Mouse (Mus musculus) kidney, embryonic 16.5 days (tissue): Measurements from ENCODE around the gene Tshz2. TPM values are rescaled to one million over a fixed set of nuclear protein-coding genes. Genes with fewer than 3 reads are reported as not detected.

ENCODE experiments used
- ATAC-seq: fragments of 200-750 bp; cut with Nextera tagmentation; 2 replicates; pipeline ENCODE4 v1.8.0; 2017; ENCODE audit warnings: moderate TSS enrichment; ENCODE audit not compliant: low FRiP score, low TSS enrichment
- H3K27ac ChIP-seq: fragments of 300-500 bp; sonication (generic); 2 replicates; pipeline ENCODE4 v1.5.1; 2014; ENCODE audit warnings: low read length
- H3K27me3 ChIP-seq: fragments of 300-500 bp; sonication (generic); 2 replicates; pipeline ENCODE4 v1.6.1; 2014; ENCODE audit warnings: low read length, control low read depth, mixed read lengths; ENCODE audit not compliant: insufficient read depth
- H3K36me3 ChIP-seq: fragments of 300-500 bp; sonication (generic); 2 replicates; pipeline ENCODE4 v1.6.1; 2014; ENCODE audit warnings: low read length, control low read depth, mixed read lengths; ENCODE audit not compliant: insufficient read depth
- H3K4me1 ChIP-seq: fragments of 300-500 bp; sonication (generic); 2 replicates; pipeline ENCODE4 v1.6.1; 2014; ENCODE audit warnings: low read length, control low read depth, mixed read lengths; ENCODE audit not compliant: insufficient read depth
- H3K4me2 ChIP-seq: fragments of 300-500 bp; sonication (generic); replicated peaks from 2 replicates; pipeline ENCODE4 v1.6.1; 2014; ENCODE audit warnings: low read depth, low read length
- H3K4me3 ChIP-seq: fragments of 300-500 bp; sonication (generic); 2 replicates; pipeline ENCODE4 v1.5.1; 2014; ENCODE audit warnings: mild to moderate bottlenecking, low read length
- H3K9ac ChIP-seq: fragments of 300-500 bp; sonication (generic); replicated peaks from 2 replicates; pipeline ENCODE4 v1.6.1; 2014; ENCODE audit warnings: low read length
- H3K9me3 ChIP-seq: fragments of 300-500 bp; sonication (generic); 2 replicates; pipeline ENCODE4 v1.6.1; 2016; ENCODE audit warnings: low read length, control low read depth
- WGBS: fragments of 180-500 bp; shearing (Covaris S2); extraction: QIAGEN DNeasy Blood & Tissue Kit; methylation state at CpG from one replicate; pipeline ENCODE4 v1.1.7; 2014; 5-methylcytosine and 5-hydroxymethylcytosine counted together
- polyA plus RNA-seq: library from polyadenylated mRNA; unstranded; fragments of >200 nt; fragmentation: Nextera tagmentation; extraction: Ambion mirVana; gene quantifications from 2 replicates; pipeline ENCODE4 v1.2.1, GENCODE M21; 2015

Gene Tshz2
- polyA plus RNA-seq, 1 experiment from 2014 or later: 11.5 TPM

DNA sequence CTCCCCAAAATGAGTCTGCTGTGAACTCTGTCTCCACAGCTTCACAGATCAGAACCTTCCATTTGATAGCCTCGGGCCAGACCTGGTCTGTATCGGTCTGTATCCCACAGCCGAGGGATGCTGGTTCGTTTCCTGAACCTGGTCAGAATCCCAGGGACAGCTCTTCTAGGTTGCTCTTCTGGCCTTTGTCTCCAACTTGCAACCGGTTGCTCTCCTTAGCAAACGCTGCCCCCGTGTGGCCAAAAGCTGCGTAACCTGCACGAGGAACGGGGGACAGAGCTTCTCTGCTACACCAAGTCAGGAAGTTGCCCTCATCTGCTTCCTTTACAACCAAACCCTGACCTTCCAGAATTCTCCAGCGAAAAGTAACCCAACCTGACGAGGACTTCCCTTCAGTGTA lies 468.3 kb downstream of the Tshz2 start:
- Histone ChIP-seq H3K27ac (no peak overlapping the region), H3K27me3 (no peaks in the 10 kb centered on the region), H3K4me1 (0 out of 2 replicates have a peak, but pooled peaks cover 4% of the 10 kb centered on the region), H3K9me3 (peaks cover 4% of the 10 kb centered on the region; the same call in 1 of the 2 replicates), H3K4me3 (no peak overlapping the region), H3K4me2 (no peak overlapping the region), H3K36me3 (peaks cover 2% of the 10 kb centered on the region; the same call in 1 of the 2 replicates), H3K9ac (0 out of 2 replicates have a peak overlapping the region, but pooled peaks have one; percentile 23)
- 2% methylated on average over 12 of the region's 12 CpGs for WGBS
- peak; percentile 41; the same call in 1 of the 2 replicates for ATAC-seq

DNA sequence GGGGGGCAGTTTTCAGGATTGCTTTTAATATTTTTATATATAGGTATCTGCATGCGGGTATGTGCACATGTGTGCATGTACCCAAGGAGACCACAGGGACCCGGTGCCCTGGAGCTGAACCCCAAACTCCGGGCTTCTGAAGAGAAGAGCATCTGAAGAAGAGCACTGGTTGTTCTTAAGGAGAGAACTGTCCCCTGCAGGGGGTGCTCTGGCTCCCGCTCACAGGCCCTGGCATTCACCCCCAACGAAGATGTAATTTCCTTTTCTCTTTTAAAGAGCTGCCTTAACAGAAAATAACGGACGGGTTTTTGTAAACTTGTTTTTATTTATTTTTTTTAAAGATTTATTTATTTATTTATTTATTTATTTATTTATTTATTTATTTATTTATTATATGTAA lies 469.1 kb downstream of the Tshz2 start:
- Histone ChIP-seq H3K4me2 (no peak overlapping the region), H3K27ac (no peak overlapping the region), H3K9ac (no peak overlapping the region), H3K4me3 (no peak overlapping the region), H3K27me3 (no peaks in the 10 kb centered on the region), H3K9me3 (peaks cover 3% of the 10 kb centered on the region; the same call in 1 of the 2 replicates), H3K4me1 (0 out of 2 replicates have a peak, but pooled peaks cover 4% of the 10 kb centered on the region), H3K36me3 (peaks cover 4% of the 10 kb centered on the region; the same call in 1 of the 2 replicates)
- no peak for ATAC-seq
- 70% methylated on average over 7 of the region's 7 CpGs for WGBS

DNA sequence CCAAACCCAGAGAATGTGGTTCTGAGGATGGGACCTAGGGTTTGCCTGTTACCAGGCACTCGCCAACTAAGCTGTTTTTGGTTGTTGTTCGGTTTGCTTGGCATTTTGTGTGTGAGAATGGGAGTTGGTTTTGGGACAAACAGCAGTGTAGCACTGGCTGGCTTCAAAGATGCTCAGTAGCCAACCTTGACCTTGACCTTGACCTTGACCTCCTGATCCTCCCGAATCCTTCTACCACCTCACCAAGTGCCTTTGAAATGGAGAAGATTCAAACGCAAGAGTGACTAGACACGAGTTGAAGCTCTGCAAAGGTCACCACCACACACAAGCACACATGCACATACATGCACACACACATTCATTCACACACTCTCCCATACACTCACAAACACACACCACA lies 470.5 kb downstream of the Tshz2 start:
- Histone ChIP-seq H3K4me1 (0 out of 2 replicates have a peak, but pooled peaks cover 4% of the 10 kb centered on the region), H3K4me3 (no peak overlapping the region), H3K9ac (no peak overlapping the region), H3K27ac (no peak overlapping the region), H3K4me2 (no peak overlapping the region), H3K9me3 (no peaks in the 10 kb centered on the region), H3K36me3 (peaks cover 11% of the 10 kb centered on the region), H3K27me3 (no peaks in the 10 kb centered on the region)
- ATAC-seq: no peak
- 77% methylated on average over 5 of the region's 5 CpGs for WGBS

DNA sequence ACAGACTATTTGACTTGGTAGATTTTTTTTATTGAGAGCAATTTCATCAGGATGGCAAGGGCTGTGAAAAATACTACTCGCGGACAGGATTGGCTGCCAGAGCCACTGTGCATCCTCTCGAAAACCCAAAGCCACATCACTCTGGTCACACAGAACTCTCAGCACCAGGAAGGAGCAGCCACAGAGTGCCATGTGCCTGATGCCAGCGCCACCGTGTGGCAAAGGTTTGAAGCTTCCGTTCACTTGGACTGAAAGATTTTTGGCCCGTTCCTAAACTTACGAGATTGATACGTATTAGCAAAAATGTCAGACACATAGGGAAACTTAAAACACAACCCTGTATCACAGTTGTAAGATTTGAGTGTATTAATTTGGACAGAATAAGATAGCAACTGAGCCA lies 471.0 kb downstream of the Tshz2 start:
- no peak overlapping the region for H3K9ac ChIP-seq
- WGBS: 52% methylated on average over 9 of the region's 9 CpGs
- H3K27me3 ChIP-seq: no peaks in the 10 kb centered on the region
- H3K9me3 ChIP-seq: no peaks in the 10 kb centered on the region
- no peak overlapping the region for H3K4me2 ChIP-seq
- peaks cover 11% of the 10 kb centered on the region for H3K36me3 ChIP-seq
- H3K4me1 ChIP-seq: 0 out of 2 replicates have a peak, but pooled peaks cover 4% of the 10 kb centered on the region
- no peak overlapping the region for H3K27ac ChIP-seq
- no peak for ATAC-seq
- no peak overlapping the region for H3K4me3 ChIP-seq

DNA sequence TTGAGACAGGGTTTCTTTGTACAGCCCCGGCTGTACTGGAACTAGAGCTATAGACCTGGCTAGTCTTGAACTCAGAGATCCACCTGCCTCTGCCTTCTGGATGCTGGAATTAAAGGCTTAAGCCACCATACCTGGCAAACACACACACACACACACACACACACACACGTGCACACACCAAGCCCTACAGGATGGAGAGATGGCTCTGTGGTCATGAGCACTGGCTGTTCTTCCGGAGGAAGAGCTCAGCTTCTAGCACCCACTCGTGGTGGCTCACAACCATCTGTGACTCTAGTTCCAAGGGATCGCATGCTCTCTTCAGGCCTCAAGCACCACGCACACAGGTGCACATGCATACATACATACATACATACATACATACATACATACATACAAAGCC lies 471.6 kb downstream of the Tshz2 start:
- H3K36me3 ChIP-seq: peaks cover 14% of the 10 kb centered on the region
- no peak overlapping the region for H3K9ac ChIP-seq
- H3K4me2 ChIP-seq: no peak overlapping the region
- H3K27me3 ChIP-seq: no peaks in the 10 kb centered on the region
- no peaks in the 10 kb centered on the region for H3K9me3 ChIP-seq
- no peak overlapping the region for H3K4me3 ChIP-seq
- 0 out of 2 replicates have a peak, but pooled peaks cover 4% of the 10 kb centered on the region for H3K4me1 ChIP-seq
- ATAC-seq: no peak
- H3K27ac ChIP-seq: no peak overlapping the region
- 88% methylated on average over 6 of the region's 6 CpGs for whole genome bisulfite sequencing

DNA sequence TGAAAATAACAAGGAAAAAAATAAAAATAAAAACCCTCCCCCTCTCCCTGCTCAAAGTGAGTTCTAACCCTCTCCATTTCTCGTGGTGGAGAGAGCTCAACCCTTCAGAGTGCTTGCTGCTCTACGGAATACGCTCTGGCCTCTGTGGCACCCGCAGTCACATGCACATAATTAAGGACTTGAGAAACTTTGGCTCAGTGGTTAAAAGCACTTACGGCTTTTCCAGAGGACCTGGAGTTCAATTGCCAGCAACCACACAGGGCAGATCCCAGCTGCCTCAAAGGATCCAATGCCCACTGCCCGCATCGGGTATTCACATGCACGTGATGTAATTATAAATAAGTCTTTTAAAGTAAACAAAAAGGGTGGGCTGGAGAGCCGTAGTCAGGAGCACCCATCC lies 473.2 kb downstream of the Tshz2 start:
- H3K36me3 ChIP-seq: peaks cover 29% of the 10 kb centered on the region
- no peaks in the 10 kb centered on the region for H3K27me3 ChIP-seq
- WGBS: 79% methylated on average over 9 of the region's 9 CpGs
- H3K27ac ChIP-seq: no peak overlapping the region
- no peaks in the 10 kb centered on the region for H3K9me3 ChIP-seq
- no peak overlapping the region for H3K4me2 ChIP-seq
- ATAC-seq: no peak
- H3K4me1 ChIP-seq: 0 out of 2 replicates have a peak, but pooled peaks cover 4% of the 10 kb centered on the region
- H3K4me3 ChIP-seq: no peak overlapping the region
- no peak overlapping the region for H3K9ac ChIP-seq

DNA sequence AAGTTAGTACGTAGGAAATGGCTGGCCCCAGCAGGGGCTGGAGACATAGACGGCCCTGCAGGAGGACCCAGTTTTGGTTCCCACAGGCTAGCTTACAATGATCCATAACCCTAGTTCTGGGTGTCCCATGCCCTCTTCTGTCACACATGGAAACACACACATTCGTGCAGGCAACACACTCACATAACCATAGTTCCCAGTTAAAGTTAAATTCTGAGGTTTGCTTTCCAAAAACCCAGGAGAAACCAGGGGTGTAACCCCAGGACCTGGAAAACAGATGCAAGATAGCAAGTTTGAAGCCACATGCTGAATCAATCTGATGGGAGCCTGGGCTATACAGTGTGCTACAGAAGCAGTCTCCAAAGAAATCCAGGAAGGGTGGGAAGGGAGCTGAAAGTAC lies 475.0 kb downstream of the Tshz2 start:
- H3K27me3 ChIP-seq: no peaks in the 10 kb centered on the region
- no peaks in the 10 kb centered on the region for H3K4me1 ChIP-seq
- no peak overlapping the region for H3K27ac ChIP-seq
- no peaks in the 10 kb centered on the region for H3K9me3 ChIP-seq
- no peak overlapping the region for H3K9ac ChIP-seq
- no peak for ATAC-seq
- no peak overlapping the region for H3K4me3 ChIP-seq
- WGBS: 76% methylated on average over 3 of the region's 3 CpGs
- H3K36me3 ChIP-seq: peaks cover 38% of the 10 kb centered on the region
- H3K4me2 ChIP-seq: no peak overlapping the region

DNA sequence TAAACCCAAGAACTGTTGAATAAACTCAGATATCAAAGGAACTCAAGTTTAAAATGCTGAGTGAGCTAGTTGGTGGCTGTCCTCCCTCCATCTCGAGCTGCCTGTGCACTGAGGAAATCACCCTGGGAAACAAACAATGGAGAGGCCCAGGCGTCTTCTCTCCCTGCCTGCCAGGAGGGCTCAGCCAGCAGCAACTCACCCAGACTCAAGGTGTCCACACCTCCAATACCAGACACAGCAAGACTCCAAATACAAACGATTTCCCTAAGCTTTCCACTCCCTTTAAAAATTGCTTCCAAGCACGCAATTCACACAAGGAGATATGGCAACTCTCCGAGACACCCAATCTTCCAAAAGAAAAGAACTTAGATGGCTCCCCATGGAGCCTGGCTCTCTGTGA lies 476.7 kb downstream of the Tshz2 start:
- 67% methylated on average over 5 of the region's 5 CpGs for WGBS

DNA sequence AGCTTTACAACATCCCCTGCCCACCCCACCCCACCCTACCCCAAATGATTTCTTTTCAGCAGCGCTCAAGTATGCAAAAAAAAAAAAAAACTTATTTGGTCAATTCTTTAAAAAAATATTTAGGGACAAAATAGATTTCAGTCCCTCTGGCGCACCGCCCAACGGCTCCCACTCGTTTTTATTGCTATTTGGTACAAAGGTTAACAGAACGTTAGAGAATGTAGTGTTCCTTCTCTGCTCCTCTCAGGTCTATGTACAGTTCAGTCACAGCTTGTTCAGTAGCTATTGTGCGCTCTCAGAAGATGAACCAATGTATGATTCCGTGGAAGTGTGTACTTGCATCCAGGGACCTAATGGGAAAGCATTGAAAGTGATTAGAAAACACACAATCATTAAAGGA lies 477.5 kb downstream of the Tshz2 start:
- H3K9ac ChIP-seq: no peak overlapping the region
- H3K27ac ChIP-seq: no peak overlapping the region
- no peaks in the 10 kb centered on the region for H3K4me1 ChIP-seq
- no peaks in the 10 kb centered on the region for H3K27me3 ChIP-seq
- 63% methylated on average over 8 of the region's 8 CpGs for WGBS
- H3K9me3 ChIP-seq: no peaks in the 10 kb centered on the region
- no peak overlapping the region for H3K4me3 ChIP-seq
- no peak for ATAC-seq
- H3K36me3 ChIP-seq: peaks cover 63% of the 10 kb centered on the region
- no peak overlapping the region for H3K4me2 ChIP-seq

More for the DNA sequence above, 476.7 kb downstream of the Tshz2 start:
- Histone ChIP-seq H3K9me3 (no peaks in the 10 kb centered on the region), H3K4me3 (no peak overlapping the region), H3K4me1 (no peaks in the 10 kb centered on the region), H3K4me2 (no peak overlapping the region), H3K36me3 (peaks cover 56% of the 10 kb centered on the region), H3K9ac (no peak overlapping the region), H3K27ac (no peak overlapping the region), H3K27me3 (no peaks in the 10 kb centered on the region)
- no peak for ATAC-seq

DNA sequence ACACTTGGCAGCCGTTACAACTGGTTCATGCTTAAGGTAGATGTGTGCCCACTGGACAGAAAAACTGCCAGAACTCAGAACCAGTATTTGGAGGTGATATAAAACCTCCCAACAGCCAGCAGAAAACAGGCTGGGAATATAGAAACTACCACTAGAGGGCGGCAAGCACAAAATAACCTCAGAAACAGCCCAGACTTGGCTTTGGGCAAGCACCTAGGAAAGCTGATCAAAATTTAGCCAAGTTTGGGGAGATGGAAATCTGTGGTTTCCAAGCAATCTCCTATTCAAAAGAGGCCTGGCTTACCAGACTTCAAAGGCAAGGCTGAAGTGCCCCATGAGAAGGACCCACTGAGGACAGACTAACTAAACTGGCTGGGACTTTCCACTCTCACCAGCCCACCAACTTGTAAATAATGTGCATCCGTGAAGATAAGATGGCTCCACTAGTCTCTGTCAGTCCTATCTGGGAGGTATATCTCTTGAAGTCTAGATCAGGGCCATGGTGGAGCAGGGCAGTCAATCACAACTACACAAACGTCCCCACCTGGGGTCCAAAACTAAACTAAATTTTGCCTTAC lies 484.0 kb downstream of the Tshz2 start:
- 0 out of 2 replicates have a peak, but pooled peaks cover 3% of the 10 kb centered on the region for H3K4me1 ChIP-seq
- ATAC-seq: peak; percentile 25; the same call in 1 of the 2 replicates
- H3K36me3 ChIP-seq: peaks cover 67% of the 10 kb centered on the region
- no peak overlapping the region for H3K4me3 ChIP-seq
- 51% methylated on average over 4 of the region's 4 CpGs for WGBS
- no peaks in the 10 kb centered on the region for H3K9me3 ChIP-seq
- H3K4me2 ChIP-seq: no peak overlapping the region
- H3K27me3 ChIP-seq: no peaks in the 10 kb centered on the region
- no peak overlapping the region for H3K9ac ChIP-seq
- H3K27ac ChIP-seq: no peak overlapping the region
